Mouse (Mus musculus): Measurements from ENCODE around the gene Nlgn3. TPM values are rescaled to one million over a fixed set of nuclear protein-coding genes. Genes with fewer than 3 reads are reported as not detected.

The Nlgn3 gene
- polyA plus RNA-seq, 1 experiment from 2014 or later, result 2.4 TPM

DNA sequence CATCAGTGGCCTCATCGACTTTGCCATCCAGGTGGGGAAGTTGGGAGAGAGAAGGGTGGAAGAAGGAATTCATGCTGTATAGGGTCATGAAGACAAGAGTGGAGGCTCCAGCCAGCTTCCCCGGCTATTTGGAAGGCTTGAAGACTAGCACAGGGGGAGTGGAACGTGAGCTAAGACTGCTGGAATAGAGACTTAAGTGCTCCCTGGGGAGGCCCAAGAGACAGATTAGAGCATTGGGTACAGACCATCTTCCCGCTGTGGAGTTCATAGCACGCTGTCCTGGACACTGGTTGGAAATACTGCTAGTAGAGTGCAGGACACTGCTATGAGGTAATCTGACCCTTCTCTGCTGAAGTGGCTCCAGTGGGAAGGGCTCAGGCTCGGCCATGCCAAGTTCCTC is 16.2 kb upstream of the Nlgn3 start:
- H3K4me3 ChIP-seq, result no peak overlapping the region
- peaks cover 97% of the 10 kb centered on the region for H3K36me3 ChIP-seq
- H3K27ac ChIP-seq, result no peak overlapping the region
- WGBS, result 79% methylated on average over 6 of the region's 6 CpGs
- H3K27me3 ChIP-seq (ENCODE audit: insufficient read depth, poor library complexity, severe bottlenecking), result no peaks in the 10 kb centered on the region
- H3K4me1 ChIP-seq, result no peaks in the 10 kb centered on the region
- no peak for DNase-seq (ENCODE audit: low spot score)
- H3K9me3 ChIP-seq, result no peaks in the 10 kb centered on the region

DNA sequence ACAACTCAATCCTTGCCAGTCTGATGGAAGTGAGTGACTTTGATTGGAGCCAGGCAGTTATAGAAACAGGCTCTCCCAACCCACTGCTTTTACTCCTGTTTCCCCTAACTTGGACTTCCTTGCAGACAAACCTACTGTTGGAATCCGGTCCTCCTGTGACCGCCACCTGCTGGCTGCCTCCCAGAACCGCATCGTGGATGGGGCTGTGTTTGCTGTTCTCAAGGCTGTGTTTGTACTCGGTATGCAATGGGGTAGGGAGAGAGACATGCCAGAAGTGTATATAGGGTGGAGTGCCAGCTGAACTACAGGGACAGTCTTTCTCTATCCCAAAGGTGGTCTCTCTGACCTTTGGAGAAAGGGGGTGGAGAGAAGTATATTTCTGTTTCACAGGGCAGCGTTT is 13.4 kb upstream of the Nlgn3 start:
- Histone ChIP-seq H3K4me3 (no peak overlapping the region), H3K27ac (no peak overlapping the region), H3K27me3 (ENCODE audit: insufficient read depth, poor library complexity, severe bottlenecking) (peaks cover 5% of the 10 kb centered on the region; the same call in 1 of the 2 replicates), H3K9me3 (no peaks in the 10 kb centered on the region), H3K4me1 (no peaks in the 10 kb centered on the region), H3K36me3 (peaks cover 98% of the 10 kb centered on the region)
- DNase-seq (ENCODE audit: low spot score), result no peak
- 24% methylated on average over 6 of the region's 6 CpGs for WGBS

DNA sequence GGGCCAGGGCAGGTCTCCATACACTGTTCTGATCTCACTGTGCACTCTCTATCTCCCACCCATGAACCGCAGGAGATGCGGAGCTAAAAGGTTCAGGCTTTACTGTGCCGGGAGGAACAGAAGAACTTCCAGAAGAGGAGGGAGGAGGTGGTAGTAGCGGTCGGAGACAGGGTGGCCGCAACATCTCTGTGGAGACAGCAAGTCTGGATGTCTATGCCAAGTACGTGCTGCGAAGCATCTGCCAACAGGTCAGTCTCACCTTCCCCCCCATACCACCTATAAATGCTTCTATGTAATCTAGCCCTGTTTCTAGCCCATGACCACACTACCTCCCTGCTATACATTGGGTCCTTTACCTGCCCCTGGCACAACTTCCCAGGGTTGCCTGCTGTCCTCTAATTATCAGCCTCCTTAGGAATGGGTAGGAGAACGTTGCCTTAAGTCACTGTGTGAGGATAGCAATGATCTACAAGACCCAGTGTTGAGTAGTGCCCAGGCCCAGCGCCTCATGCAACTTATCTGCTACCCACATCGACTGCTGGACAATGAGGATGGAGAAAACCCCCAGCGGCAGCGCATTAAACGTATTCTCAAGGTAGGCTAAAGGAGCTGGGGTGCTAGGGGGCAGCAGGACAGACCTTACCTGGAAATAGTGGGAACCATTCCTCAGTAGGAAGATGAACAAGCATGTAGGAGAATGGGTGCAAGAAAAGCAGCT is 12.9 kb upstream of the Nlgn3 start:
- Histone ChIP-seq H3K4me1 (no peaks in the 10 kb centered on the region), H3K27ac (no peak overlapping the region), H3K27me3 (ENCODE audit: insufficient read depth, poor library complexity, severe bottlenecking) (peaks cover 5% of the 10 kb centered on the region; the same call in 1 of the 2 replicates), H3K9me3 (no peaks in the 10 kb centered on the region), H3K4me3 (no peak overlapping the region), H3K36me3 (peaks cover 97% of the 10 kb centered on the region)
- no peak for DNase-seq (ENCODE audit: low spot score)
- WGBS, result 88% methylated on average over 14 of the region's 14 CpGs

DNA sequence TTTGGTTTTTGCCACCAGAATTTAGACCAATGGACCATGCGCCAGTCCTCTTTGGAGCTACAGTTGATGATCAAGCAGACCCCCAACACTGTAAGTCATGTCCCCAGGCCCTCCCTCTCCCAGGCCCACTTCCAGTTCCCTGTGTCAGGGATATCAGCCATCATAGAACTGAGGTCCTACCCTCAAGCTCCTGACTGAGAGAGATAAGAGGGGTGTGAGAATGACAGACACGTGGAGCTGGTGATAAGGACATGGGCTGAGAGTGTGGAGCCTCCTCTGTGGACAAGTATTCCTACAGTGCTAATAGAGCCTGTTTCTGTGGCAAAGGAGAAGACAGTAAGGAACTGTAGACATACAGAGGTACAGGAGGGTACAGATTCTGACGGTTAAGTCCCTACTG is 11.4 kb upstream of the Nlgn3 start:
- H3K27ac ChIP-seq, result no peak overlapping the region
- peaks cover 94% of the 10 kb centered on the region for H3K36me3 ChIP-seq
- no peaks in the 10 kb centered on the region for H3K4me1 ChIP-seq
- no peak overlapping the region for H3K4me3 ChIP-seq
- H3K27me3 ChIP-seq (ENCODE audit: insufficient read depth, poor library complexity, severe bottlenecking), result peaks cover 7% of the 10 kb centered on the region; the same call in 1 of the 2 replicates
- H3K9me3 ChIP-seq, result no peaks in the 10 kb centered on the region
- peak; percentile 78 for DNase-seq (ENCODE audit: low spot score)
- WGBS, result 55% methylated on average over 3 of the region's 3 CpGs

DNA sequence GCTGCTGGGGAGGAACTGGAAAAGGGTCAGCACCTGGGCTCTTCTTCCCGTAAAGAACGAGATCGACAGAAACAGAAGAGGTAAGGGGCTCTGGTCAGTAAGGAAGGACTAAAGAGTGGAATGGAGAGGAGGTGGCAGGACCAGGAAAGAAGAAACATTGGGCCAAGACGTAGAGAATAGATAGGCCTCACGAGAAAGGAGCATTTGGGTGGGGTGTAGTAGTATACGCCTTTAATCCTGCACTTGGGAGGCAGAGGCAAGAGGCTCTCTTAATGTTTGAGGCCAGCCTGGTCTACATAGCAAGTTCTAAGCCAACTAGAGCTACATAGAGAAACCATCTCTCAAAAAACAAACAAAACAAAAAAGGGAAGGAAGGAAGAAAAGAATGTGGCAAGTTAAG is 10.5 kb upstream of the Nlgn3 start:
- Histone ChIP-seq H3K27me3 (ENCODE audit: insufficient read depth, poor library complexity, severe bottlenecking) (peaks cover 16% of the 10 kb centered on the region; the same call in 1 of the 2 replicates), H3K27ac (no peak overlapping the region), H3K9me3 (no peaks in the 10 kb centered on the region), H3K4me3 (no peak overlapping the region), H3K36me3 (peaks cover 94% of the 10 kb centered on the region), H3K4me1 (no peaks in the 10 kb centered on the region)
- DNase-seq (ENCODE audit: low spot score), result no peak
- WGBS, result 80% methylated on average over 6 of the region's 6 CpGs

DNA sequence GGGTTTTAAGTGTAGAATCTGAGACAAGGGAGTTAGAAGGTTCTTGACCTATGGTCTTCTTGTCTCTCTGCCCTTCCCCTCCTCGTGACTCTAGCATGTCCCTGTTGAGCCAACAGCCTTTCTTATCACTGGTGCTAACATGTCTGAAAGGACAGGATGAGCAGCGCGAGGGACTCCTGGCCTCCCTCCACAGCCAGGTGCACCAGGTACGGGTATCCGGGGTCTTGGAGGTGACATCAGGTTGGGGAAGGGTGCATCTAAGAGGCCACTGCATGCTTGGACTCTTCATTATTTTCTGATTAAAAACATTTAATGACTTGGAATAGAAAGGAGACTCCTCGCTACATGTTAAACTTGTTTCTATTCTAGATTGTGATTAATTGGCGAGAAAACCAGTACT is 9.9 kb upstream of the Nlgn3 start:
- H3K27me3 ChIP-seq (ENCODE audit: insufficient read depth, poor library complexity, severe bottlenecking), result peaks cover 17% of the 10 kb centered on the region; the same call in 1 of the 2 replicates
- H3K4me1 ChIP-seq, result no peaks in the 10 kb centered on the region
- H3K36me3 ChIP-seq, result peaks cover 94% of the 10 kb centered on the region
- H3K27ac ChIP-seq, result no peak overlapping the region
- no peak overlapping the region for H3K4me3 ChIP-seq
- no peaks in the 10 kb centered on the region for H3K9me3 ChIP-seq
- WGBS, result 85% methylated on average over 7 of the region's 7 CpGs
- DNase-seq (ENCODE audit: low spot score), result no peak

DNA sequence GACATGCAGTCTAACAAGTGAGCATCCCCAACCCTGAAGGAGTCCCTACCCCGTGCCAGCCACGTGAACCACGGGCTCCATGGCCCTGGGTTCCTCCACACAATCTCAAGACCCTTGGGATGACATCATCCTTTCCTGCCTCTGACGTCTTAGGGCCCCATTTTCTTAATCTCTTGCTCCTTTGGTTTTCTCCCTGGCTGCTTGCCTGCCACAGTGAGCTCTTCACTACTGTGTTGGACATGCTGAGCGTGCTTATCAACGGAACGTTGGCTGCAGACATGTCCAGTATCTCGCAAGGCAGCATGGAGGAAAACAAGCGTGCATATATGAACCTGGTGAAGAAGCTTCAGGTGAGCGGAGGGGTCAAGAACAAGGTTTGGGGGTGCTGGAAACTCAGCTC is 8.9 kb upstream of the Nlgn3 start:
- 78% methylated on average over 10 of the region's 10 CpGs for WGBS
- H3K9me3 ChIP-seq, result no peaks in the 10 kb centered on the region
- H3K4me3 ChIP-seq, result no peak overlapping the region
- no peak for DNase-seq (ENCODE audit: low spot score)
- no peak overlapping the region for H3K27ac ChIP-seq
- H3K4me1 ChIP-seq, result no peaks in the 10 kb centered on the region
- H3K36me3 ChIP-seq, result peaks cover 89% of the 10 kb centered on the region
- H3K27me3 ChIP-seq (ENCODE audit: insufficient read depth, poor library complexity, severe bottlenecking), result peaks cover 17% of the 10 kb centered on the region; the same call in 1 of the 2 replicates

DNA sequence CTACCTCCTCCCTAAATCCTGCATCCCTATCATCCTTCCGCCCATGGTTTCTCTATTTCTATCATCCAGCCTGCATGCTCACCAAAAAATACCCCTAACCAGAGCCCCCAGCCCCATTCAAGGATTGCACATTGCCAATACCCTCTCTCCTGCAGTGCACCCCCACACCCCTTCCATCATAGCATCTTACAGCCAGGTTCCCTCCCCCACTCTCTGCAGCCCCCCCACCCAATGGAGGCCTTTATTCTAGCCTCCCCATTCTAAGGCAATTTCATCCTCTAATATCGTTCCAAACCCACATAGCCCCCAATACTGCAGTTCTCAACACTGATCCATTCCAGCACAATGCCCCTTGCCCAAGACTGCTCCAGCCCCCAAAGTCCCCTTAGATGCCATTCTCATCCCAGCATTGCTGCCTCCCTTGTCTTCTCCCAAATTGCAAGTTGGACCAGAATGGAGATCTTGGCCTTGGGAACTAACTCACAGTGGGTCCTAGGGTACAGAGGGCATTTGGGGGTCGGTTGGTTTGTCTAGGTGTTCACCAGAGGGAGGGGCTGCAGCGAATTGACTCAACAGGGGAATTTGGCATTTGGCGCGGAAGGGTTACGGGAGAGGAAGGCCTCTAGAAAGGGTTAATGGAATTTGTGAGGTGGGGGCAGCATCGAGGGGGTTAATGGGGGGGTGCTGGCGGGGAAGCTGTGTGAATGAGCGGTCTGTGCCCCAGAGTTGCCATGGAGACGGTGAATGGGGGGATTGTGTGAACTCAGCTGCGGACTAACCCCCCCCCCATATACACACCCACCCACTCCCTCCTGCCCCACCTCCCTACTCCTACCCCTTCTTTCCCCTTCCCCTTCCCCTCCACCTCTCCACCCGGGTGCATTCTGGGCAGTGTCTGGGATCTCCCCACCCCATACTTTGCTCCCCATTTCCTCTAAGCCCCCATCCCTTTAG is 782 bp downstream of the Nlgn3 start:
- Histone ChIP-seq H3K36me3 (peaks cover 30% of the 10 kb centered on the region), H3K9me3 (no peaks in the 10 kb centered on the region), H3K27ac (peak overlapping the region; percentile 29; the same call in 1 of the 2 replicates), H3K4me1 (peaks cover 18% of the 10 kb centered on the region), H3K4me3 (peak overlapping the region; percentile 50), H3K27me3 (ENCODE audit: insufficient read depth, poor library complexity, severe bottlenecking) (peaks cover 40% of the 10 kb centered on the region)
- WGBS, result 26% methylated on average over 12 of the region's 13 CpGs
- DNase-seq (ENCODE audit: low spot score), result no peak

DNA sequence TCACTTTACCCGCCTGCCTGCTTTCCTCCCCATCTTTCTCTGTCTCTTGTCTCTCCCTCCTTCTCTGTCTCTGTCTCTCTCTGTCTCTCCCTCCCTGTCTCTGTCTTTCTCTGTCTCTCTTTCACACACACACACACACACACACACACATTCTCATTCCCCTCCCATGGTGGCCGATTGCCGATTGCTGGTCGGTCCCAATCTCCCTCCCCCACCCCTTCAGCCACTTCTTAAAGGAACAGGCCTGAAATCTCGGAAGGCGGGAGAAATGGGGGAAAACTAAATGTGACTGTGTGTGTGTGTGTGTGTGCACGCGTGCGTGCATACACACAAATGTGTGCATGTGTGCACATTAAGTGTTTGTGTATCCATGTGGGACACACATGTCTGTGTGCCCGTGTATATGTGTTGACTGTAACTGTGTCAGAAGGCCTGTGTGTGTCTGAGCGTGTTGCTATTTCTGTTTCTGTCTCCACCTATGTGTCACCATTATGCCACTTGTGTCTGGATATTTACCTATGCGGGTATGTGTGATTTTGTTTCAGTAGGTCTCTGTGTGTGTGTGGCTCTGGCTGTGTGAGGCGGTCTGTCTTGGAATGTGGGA is 1.6 kb downstream of the Nlgn3 start:
- peak overlapping the region; percentile 50 for H3K4me3 ChIP-seq
- 32% methylated on average over 13 of the region's 13 CpGs for WGBS
- peaks cover 46% of the 10 kb centered on the region for H3K27me3 ChIP-seq (ENCODE audit: insufficient read depth, poor library complexity, severe bottlenecking)
- H3K36me3 ChIP-seq, result peaks cover 24% of the 10 kb centered on the region
- H3K27ac ChIP-seq, result peak overlapping the region; percentile 10; the same call in 1 of the 2 replicates
- no peaks in the 10 kb centered on the region for H3K9me3 ChIP-seq
- peaks cover 18% of the 10 kb centered on the region for H3K4me1 ChIP-seq
- no peak for DNase-seq (ENCODE audit: low spot score)

DNA sequence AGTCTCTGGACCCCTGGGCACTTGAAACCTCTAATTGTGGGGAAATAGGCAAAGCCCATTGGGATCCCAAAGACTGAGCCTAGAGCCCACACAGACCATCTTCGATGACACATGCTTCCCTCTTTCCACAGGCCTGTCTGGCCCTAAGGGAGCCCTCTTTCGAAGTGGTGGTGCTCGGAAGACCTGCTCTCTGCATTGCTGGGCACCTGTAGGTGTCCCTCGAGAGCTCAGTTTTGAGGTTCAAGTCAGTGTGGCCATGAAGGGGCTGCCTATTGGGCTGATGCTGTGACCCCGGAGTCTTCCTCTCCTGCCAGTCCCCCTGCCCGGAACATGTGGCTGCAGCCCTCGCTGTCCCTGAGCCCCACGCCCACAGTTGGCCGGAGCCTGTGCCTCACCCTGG is 2.7 kb downstream of the Nlgn3 start:
- Histone ChIP-seq H3K9me3 (no peaks in the 10 kb centered on the region), H3K27me3 (ENCODE audit: insufficient read depth, poor library complexity, severe bottlenecking) (peaks cover 53% of the 10 kb centered on the region), H3K27ac (no peak overlapping the region), H3K36me3 (peaks cover 13% of the 10 kb centered on the region; the same call in 1 of the 2 replicates), H3K4me1 (peaks cover 18% of the 10 kb centered on the region), H3K4me3 (no peak overlapping the region)
- 74% methylated on average over 9 of the region's 9 CpGs for WGBS
- no peak for DNase-seq (ENCODE audit: low spot score)

DNA sequence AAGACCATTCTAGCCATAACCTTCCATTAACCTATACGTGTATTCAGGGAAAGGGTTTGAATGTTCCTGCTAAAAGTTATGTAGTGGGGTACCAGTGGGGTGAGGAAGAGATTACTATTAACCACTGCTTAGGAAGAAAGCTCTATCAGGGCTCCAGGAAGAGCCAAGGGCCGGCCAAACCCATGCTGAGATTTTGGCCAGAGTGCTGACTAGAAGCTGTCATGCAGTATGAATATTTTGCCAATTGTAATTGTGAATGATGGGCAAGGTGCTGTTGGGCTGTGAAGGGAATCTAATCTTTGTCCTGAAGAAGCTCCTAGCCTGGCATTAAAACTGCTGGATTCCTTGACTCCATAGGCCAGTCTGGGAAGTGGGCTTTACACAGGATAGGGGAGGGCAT is 5.7 kb downstream of the Nlgn3 start:
- Histone ChIP-seq H3K4me3 (no peak overlapping the region), H3K27ac (no peak overlapping the region), H3K36me3 (no peaks in the 10 kb centered on the region), H3K9me3 (no peaks in the 10 kb centered on the region), H3K27me3 (ENCODE audit: insufficient read depth, poor library complexity, severe bottlenecking) (peaks cover 61% of the 10 kb centered on the region), H3K4me1 (peaks cover 9% of the 10 kb centered on the region; the same call in 1 of the 2 replicates)
- WGBS, result 43% methylated on average over 2 of the region's 2 CpGs
- DNase-seq (ENCODE audit: low spot score), result no peak

DNA sequence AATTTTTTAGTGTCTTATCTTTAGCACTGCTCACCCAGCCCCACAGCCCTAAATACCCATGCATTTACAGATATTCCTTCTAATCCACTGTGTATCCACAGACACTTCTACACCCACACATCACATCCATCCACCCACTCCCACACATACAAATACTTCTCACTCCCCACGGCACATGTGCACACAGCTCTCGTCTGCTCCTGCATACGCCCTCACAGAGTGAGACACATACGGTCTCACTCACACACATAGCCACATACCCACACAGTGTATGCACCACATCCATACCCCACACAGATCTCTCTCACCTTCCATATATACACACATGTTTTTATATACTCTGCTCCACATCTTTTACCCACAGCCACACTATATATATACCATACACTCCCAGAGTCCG is 10.3 kb downstream of the Nlgn3 start:
- H3K4me1 ChIP-seq, result no peaks in the 10 kb centered on the region; the same call in 1 of the 2 replicates
- peaks cover 58% of the 10 kb centered on the region for H3K27me3 ChIP-seq (ENCODE audit: insufficient read depth, poor library complexity, severe bottlenecking)
- H3K36me3 ChIP-seq, result no peaks in the 10 kb centered on the region
- 88% methylated on average over 5 of the region's 5 CpGs for WGBS
- no peak overlapping the region for H3K27ac ChIP-seq
- no peaks in the 10 kb centered on the region for H3K9me3 ChIP-seq
- H3K4me3 ChIP-seq, result no peak overlapping the region
- no peak for DNase-seq (ENCODE audit: low spot score)

All from heart, embryonic 10.5 days (tissue).